Mouse (Mus musculus): ENCODE results near the gene Agl. TPM values are rescaled to one million over a fixed set of nuclear protein-coding genes. Genes with fewer than 3 reads are reported as not detected.

Gene Agl
- total RNA-seq, 2 experiments from 2014 or later = 183 to 189 TPM

DNA sequence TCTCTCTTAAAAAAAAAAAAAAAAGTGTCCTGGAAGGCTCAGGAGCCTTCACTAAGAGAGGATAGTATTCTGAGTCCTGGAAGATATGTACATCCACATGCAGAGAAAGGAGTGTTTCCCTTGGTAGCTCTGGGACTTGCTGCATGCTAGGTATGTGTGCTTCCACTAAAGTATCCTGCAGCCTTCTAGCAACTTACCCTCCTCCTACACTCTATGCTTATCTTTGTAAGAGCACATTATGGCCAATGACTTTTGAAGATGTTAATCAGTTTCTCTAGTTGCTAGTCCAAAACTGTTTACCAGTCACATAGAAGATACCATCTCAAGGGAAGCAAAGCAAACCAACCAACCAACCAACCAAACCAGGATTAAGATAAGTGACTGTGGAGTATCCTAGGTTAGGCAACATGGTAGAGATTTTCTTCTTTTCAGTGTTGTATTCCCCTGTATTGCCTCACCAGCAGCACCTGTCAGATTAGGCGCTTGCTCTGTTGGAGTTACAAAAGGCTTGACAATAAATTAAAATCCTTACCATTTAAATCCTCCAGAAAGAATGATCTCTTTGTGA lies 102.2 kb downstream of the Agl start:
- intact Hi-C loops (cut with DNase I) = no loop called here
- no peak for DNase-seq

DNA sequence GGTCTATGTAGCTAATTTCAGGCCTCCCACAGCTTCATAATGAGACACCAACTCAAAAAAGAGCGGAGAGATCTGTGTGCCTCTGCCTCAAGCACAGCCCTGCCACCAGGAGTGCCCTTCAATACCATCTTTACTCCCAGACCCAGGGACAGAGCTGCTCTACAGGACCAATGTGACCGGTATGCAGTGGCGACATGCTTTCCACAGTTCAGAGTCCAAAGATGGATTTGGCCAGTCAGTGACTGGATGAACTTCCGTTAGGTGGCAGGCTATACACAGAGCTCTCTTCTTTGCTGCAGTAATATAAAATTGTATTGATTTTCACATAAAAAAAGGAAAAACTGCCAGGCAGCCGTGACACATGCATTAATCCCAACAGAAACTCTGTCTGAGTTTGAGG lies 104.1 kb downstream of the Agl start:
- intact Hi-C loops (cut with DNase I) = no loop called here
- no peak for DNase-seq

DNA sequence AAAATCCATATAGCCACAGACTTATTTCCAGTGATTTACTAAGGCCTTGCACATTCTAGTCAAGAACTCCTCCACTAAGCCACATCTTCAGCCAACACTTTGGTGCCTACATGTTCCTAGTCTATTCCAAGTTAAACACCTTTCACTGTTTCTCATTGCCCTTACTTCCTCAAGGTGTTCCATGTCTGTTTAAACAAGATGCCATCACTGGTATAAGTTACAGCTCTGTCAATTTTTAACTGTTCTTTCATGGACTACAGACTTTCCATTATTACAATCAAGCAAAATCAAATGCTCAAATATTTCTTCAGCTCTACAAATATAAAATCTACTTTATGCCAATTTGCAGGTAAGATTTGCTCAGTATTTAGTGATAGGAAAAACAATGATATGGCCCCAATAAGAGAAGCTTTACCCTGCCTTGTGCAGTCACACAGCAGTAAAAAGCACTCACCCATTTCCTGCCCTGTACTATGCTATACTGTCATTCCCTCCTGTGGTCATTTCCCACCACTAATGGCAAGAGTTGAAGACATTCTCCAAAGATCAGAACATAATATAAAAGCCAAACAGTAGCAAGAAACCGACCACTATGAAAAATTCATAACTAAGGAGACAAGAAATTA lies 105.2 kb downstream of the Agl start:
- no peak for DNase-seq
- intact Hi-C loops (cut with DNase I) = no loop called here

DNA sequence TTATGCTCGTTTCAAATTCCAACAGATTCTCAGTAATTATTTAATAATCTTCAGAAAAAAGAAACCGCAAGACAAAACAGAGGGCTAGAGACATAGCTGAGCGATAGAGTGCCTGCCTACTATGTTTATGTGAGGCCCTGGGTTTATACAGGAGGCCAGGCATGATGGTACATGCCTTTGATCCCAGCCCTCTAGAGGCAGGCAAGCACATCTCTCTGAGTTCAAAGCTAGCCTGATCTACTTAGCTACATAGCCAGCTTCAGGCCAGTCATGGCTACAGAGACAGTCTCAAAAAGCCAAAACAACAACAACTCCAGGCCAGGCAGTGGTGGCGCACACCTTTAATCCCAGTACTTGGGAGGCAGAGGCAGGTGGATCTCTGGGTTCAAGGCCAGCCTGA lies 106.4 kb downstream of the Agl start:
- no peak for DNase-seq
- intact Hi-C loops (cut with DNase I) = no loop called here

DNA sequence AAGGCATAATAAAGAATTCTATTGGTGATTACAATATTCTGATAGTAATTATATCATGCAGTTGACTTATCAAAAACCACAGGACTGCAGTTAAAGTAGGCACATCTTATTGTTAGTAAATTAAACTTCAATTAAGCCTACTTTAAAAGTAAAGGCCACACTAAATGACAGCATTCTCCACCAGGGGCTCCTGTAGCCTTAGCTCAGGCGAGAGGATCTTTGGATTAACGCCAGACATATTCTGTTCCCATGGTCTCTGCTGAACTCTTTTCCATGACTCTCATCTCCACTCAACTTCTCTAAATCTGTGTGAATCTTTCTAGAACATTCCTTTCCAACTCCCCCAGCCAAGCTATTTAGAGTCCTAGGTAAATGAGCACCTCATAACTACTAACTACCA lies 109.2 kb downstream of the Agl start:
- intact Hi-C loops (cut with DNase I) = loop anchor here (10.0 kb wide), 1 partner anchor 46 kb away; no protein-coding TSS in a partner anchor
- DNase-seq = peak in 1 of 2 experiments; percentile 19

DNA sequence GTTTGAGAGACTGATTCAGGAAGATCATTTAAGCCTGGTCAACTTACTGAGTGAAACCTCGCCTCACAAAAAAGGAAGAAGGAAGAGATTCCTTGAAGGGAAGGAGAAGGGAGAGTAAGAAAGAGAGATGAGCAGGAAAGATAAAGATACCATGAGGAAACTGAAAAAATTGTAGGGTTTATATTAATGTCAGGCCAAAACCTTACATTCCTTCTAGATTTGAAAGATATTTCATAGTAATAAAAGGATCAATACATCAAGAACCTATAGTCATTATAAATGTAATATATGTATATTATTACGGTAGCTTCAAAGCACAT lies 112.3 kb downstream of the Agl start:
- intact Hi-C loops (cut with DNase I) = loop anchor here (10.0 kb wide), 1 partner anchor 49 kb away; no protein-coding TSS in a partner anchor
- no peak for DNase-seq

DNA sequence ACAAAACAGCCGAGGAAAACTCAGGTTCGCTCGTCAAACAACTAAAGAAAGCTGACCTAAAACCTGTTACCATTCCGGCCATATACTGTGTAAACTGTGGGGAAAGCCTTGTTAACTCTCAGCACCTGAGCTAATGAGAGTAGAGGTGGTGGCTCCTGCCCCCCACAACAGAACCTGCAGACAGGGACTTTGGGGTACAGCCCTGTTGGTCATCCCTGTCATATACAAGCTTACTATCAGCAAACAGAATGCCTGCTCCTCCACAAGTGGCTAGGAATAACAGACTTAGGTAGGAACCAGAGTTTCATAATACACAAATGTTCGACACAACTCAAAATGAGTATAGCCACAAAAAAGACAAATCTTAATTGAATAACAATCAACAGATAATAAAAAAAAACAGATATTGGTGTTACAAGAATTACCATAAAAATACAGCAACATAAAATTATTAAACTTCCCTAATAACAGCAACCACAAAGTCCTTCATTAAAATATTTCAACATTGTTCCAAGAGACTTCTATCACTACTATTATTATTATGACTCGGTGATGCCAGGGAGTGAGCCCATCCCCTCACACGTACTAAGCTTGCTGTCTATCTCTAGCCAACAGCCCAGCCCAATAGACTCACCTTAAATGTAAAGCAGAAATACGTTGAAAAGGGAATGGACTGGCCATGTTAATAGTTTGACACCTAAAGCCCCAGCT lies 112.9 kb downstream of the Agl start:
- DNase-seq = no peak
- intact Hi-C loops (cut with DNase I) = loop anchor here (10.0 kb wide), 1 partner anchor 50 kb away; no protein-coding TSS in a partner anchor

DNA sequence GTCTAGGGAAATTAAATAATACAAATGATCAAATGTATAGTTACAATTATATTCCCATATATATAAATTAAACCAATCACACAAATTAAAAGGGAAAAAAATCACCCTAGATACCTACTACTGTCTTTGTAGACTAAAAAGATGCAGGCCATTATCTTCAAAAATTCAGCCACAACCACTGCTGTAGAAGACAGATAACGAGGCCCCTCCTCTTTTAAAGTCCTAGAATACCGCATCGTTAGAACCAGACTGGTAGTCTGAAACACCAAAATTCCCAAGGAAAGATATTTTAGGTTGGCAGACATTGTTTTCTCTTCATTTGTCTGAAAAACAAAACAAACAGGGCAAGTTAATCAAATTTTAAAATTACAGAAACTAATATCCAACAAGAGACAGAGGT lies 113.7 kb downstream of the Agl start:
- DNase-seq = no peak

More for the DNA sequence above, 113.7 kb downstream of the Agl start:
- intact Hi-C loops (cut with DNase I) = loop anchor here (10.0 kb wide), 1 partner anchor 50 kb away; no protein-coding TSS in a partner anchor

Other genes starting within 250 kb of the Agl start
- 10 to 100 TPM; 72.4 to 73.3 TPM for gene Lrrc39, start 245.2 kb downstream of the Agl start, total RNA-seq (2021)
- 1 to 10 TPM; 2.9 to 3.1 TPM for gene Sass6, start 213.2 kb downstream of the Agl start, total RNA-seq (2021)
- 1 to 10 TPM; 6.3 TPM for gene Trmt13, start 193.6 kb downstream of the Agl start, total RNA-seq (2021)
- 10 to 100 TPM; 26.2 to 26.3 TPM for gene Mfsd14a, start 145.5 kb downstream of the Agl start, total RNA-seq (2021)
- 1 to 10 TPM in 1 of 2 experiments, not detected in 1; 1.0 TPM for gene Gm43191, start 126.9 kb downstream of the Agl start, total RNA-seq (2021)
- 10 to 100 TPM; 17.3 to 17.5 TPM for gene Slc35a3, start 95.3 kb downstream of the Agl start, total RNA-seq (2021)
- gene Frrs1, start 51.3 kb upstream of the Agl start, total RNA-seq (2021) = 1 to 10 TPM; 4.8 to 5.2 TPM
- not detected for gene 4930455H04Rik, start 160.1 kb upstream of the Agl start, total RNA-seq (2021)
- 10 to 100 TPM; 64.2 to 75.2 TPM for gene Palmd, start 160.8 kb upstream of the Agl start, total RNA-seq (2021)

Measured in heart, postnatal 14 days (tissue).